Mouse (Mus musculus): ENCODE results near the gene Mprip. TPM values are rescaled to one million over a fixed set of nuclear protein-coding genes. Genes with fewer than 3 reads are reported as not detected.

The Mprip gene
- polyA plus RNA-seq, 1 experiment from 2014 or later = 39.3 TPM

DNA sequence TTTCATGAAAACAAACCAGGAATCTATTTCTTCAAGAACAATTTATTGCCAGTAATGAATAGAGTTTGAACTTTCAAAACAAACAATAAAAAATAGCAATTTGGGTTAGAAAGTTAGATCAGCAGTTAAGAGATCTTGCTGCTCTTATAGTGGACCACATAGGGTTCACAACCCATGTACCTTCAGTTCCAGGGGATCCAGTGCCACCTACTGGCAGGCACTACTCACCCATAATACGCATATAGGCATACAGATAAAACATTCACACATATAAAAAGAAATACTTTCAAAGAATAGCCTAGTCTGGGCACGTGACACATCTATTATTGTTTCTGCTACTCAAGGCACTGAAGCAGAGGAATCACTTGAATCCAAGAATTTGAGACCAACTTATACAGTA lies 85.5 kb downstream of the Mprip start:
- no peak overlapping the region for H3K9ac ChIP-seq (replicated peaks)
- 88% methylated on average over 2 of the region's 2 CpGs for WGBS
- no peak overlapping the region for H3K27ac ChIP-seq
- H3K4me1 ChIP-seq (replicated peaks) = no peaks in the 10 kb centered on the region
- peaks cover 65% of the 10 kb centered on the region for H3K36me3 ChIP-seq
- ATAC-seq = no peak
- H3K4me3 ChIP-seq (replicated peaks) = no peak overlapping the region
- H3K4me2 ChIP-seq (replicated peaks) = no peak overlapping the region
- no peaks in the 10 kb centered on the region for H3K9me3 ChIP-seq
- no peaks in the 10 kb centered on the region for H3K27me3 ChIP-seq

- ATAC-seq = no peak
- H3K9me3 ChIP-seq = no peaks in the 10 kb centered on the region
- no peaks in the 10 kb centered on the region for H3K4me1 ChIP-seq (replicated peaks)
- H3K27me3 ChIP-seq = no peaks in the 10 kb centered on the region
- H3K4me3 ChIP-seq (replicated peaks) = no peak overlapping the region
- 93% methylated on average over 3 of the region's 3 CpGs for WGBS
- no peak overlapping the region for H3K4me2 ChIP-seq (replicated peaks)
- no peak overlapping the region for H3K27ac ChIP-seq
- H3K36me3 ChIP-seq = peaks cover 64% of the 10 kb centered on the region
- H3K9ac ChIP-seq (replicated peaks) = no peak overlapping the region
Measured at GRCm38 (mm10) chr11:59749050-59749449, 87.9 kb downstream of the Mprip start.

DNA sequence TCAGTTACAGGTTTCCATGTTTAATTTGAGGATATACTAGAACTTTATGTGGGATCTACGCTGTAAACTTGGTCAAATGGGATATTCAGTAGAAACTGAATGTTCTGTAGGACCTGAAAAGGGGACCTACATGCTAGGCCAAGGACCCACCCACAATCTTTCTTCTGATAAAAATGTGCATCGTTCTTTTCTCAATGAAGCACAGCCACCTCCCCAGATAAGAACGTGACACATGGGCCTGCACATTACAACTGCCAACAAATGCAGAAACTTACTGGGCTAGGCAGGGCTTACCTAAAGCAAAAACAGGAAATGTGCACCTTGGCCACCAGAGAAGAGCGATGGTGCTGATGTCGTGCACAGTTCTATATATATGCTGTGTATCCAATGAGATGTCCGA lies 93.4 kb downstream of the Mprip start:
- no peak overlapping the region for H3K4me3 ChIP-seq (replicated peaks)
- no peak overlapping the region for H3K9ac ChIP-seq (replicated peaks)
- no peaks in the 10 kb centered on the region for H3K27me3 ChIP-seq
- WGBS = 95% methylated on average over 6 of the region's 6 CpGs
- H3K4me1 ChIP-seq (replicated peaks) = no peaks in the 10 kb centered on the region
- peaks cover 95% of the 10 kb centered on the region for H3K36me3 ChIP-seq
- H3K4me2 ChIP-seq (replicated peaks) = no peak overlapping the region
- H3K9me3 ChIP-seq = no peaks in the 10 kb centered on the region
- no peak for ATAC-seq
- no peak overlapping the region for H3K27ac ChIP-seq

GRCm38 (mm10) chr11:59756351-59756750 lies 95.2 kb downstream of the Mprip start:
- no peak overlapping the region for H3K27ac ChIP-seq
- ATAC-seq = no peak
- no peak overlapping the region for H3K4me3 ChIP-seq (replicated peaks)
- H3K27me3 ChIP-seq = no peaks in the 10 kb centered on the region
- H3K36me3 ChIP-seq = peaks cover 97% of the 10 kb centered on the region
- H3K9me3 ChIP-seq = no peaks in the 10 kb centered on the region
- H3K9ac ChIP-seq (replicated peaks) = no peak overlapping the region
- H3K4me2 ChIP-seq (replicated peaks) = no peak overlapping the region
- WGBS = 68% methylated on average over 4 of the region's 4 CpGs
- H3K4me1 ChIP-seq (replicated peaks) = no peaks in the 10 kb centered on the region

GRCm38 (mm10) chr11:59758191-59758985 lies 97.3 kb downstream of the Mprip start:
- 96% methylated on average over 9 of the region's 9 CpGs for WGBS
- ATAC-seq = no peak
- Histone ChIP-seq H3K9ac (replicated peaks) (no peak overlapping the region), H3K27me3 (no peaks in the 10 kb centered on the region), H3K4me2 (replicated peaks) (no peak overlapping the region), H3K9me3 (no peaks in the 10 kb centered on the region), H3K4me1 (replicated peaks) (no peaks in the 10 kb centered on the region), H3K4me3 (replicated peaks) (no peak overlapping the region), H3K36me3 (peaks cover 92% of the 10 kb centered on the region), H3K27ac (no peak overlapping the region)

DNA sequence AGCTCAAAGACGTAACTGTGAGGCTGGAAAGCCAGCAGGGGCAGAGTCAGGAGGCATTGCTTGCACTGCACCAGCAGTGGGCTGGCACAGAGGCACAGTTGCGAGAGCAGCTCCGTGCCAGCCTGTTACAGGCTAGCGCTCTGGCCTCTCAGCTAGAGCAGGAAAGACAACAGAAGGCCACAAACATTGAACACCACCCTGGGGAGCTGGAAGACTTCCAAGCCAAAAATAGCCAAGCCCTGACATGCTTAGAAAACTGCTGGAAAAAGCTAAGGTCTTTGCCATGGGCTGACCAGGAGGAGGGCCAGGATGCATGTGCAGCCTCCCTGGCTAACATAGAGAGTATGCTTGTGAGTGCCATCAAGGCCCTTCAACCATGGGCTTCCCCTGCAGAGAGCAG lies 98.1 kb downstream of the Mprip start:
- 78% methylated on average over 4 of the region's 4 CpGs for WGBS
- H3K4me2 ChIP-seq (replicated peaks) = no peak overlapping the region
- no peak for ATAC-seq
- no peaks in the 10 kb centered on the region for H3K4me1 ChIP-seq (replicated peaks)
- H3K27ac ChIP-seq = no peak overlapping the region
- H3K9me3 ChIP-seq = no peaks in the 10 kb centered on the region
- no peaks in the 10 kb centered on the region for H3K27me3 ChIP-seq
- H3K36me3 ChIP-seq = peaks cover 92% of the 10 kb centered on the region
- H3K4me3 ChIP-seq (replicated peaks) = no peak overlapping the region
- no peak overlapping the region for H3K9ac ChIP-seq (replicated peaks)

GRCm38 (mm10) chr11:59759626-59760025 lies 98.5 kb downstream of the Mprip start:
- H3K27ac ChIP-seq = no peak overlapping the region
- H3K27me3 ChIP-seq = no peaks in the 10 kb centered on the region
- H3K9ac ChIP-seq (replicated peaks) = no peak overlapping the region
- WGBS = 89% methylated on average over 2 of the region's 2 CpGs
- H3K36me3 ChIP-seq = peaks cover 94% of the 10 kb centered on the region
- H3K4me2 ChIP-seq (replicated peaks) = no peak overlapping the region
- H3K9me3 ChIP-seq = no peaks in the 10 kb centered on the region
- ATAC-seq = no peak
- no peak overlapping the region for H3K4me3 ChIP-seq (replicated peaks)
- no peaks in the 10 kb centered on the region for H3K4me1 ChIP-seq (replicated peaks)

DNA sequence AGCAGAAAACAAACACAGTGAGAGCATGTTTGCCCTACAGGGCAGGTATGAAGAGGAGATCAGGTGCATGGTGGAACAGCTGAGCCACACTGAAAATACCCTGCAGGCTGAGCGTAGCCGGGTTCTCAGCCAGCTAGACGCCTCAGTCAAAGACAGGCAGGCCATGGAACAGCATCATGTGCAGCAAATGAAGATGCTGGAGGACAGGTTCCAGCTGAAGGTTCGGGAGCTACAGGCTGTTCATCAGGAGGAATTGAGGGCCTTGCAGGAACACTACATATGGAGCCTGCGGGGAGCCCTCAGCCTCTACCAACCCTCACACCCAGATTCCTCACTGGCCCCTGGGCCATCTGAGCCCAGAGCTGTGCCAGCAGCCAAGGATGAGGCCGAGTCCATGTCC lies 99.7 kb downstream of the Mprip start:
- H3K27ac ChIP-seq = no peak overlapping the region
- no peak overlapping the region for H3K4me2 ChIP-seq (replicated peaks)
- H3K36me3 ChIP-seq = peaks cover 94% of the 10 kb centered on the region
- no peak overlapping the region for H3K9ac ChIP-seq (replicated peaks)
- no peaks in the 10 kb centered on the region for H3K27me3 ChIP-seq
- H3K4me3 ChIP-seq (replicated peaks) = no peak overlapping the region
- no peaks in the 10 kb centered on the region for H3K4me1 ChIP-seq (replicated peaks)
- WGBS = 97% methylated on average over 6 of the region's 6 CpGs
- no peaks in the 10 kb centered on the region for H3K9me3 ChIP-seq
- no peak for ATAC-seq

GRCm38 (mm10) chr11:59769307-59769706 lies 108.2 kb downstream of the Mprip start:
- Histone ChIP-seq H3K4me3 (replicated peaks) (no peak overlapping the region), H3K4me1 (replicated peaks) (no peaks in the 10 kb centered on the region), H3K9me3 (no peaks in the 10 kb centered on the region), H3K36me3 (peaks cover 98% of the 10 kb centered on the region), H3K27ac (no peak overlapping the region), H3K27me3 (no peaks in the 10 kb centered on the region), H3K9ac (replicated peaks) (no peak overlapping the region), H3K4me2 (replicated peaks) (no peak overlapping the region)
- 98% methylated on average over 2 of the region's 2 CpGs for WGBS
- ATAC-seq = no peak

DNA sequence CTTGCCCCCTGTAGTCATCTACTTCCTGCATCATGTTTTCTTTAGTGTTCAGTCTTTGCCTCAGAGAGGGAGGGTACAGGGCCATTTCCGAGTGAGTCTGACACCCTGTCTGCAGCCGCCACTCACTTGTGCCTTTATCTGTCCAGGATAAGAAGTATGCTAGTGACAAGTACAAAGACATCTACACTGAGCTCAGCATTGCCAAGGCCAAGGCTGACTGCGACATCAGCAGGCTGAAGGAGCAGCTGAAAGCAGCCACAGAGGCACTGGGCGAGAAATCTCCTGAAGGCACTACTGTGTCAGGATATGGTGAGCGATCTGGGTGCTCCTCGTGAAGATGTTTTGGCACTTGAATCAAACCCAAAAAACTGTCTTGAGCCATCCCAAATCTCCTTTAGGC lies 108.6 kb downstream of the Mprip start:
- 91% methylated on average over 6 of the region's 6 CpGs for WGBS
- no peak for ATAC-seq
- H3K36me3 ChIP-seq = peaks cover 98% of the 10 kb centered on the region
- H3K4me3 ChIP-seq (replicated peaks) = no peak overlapping the region
- H3K27ac ChIP-seq = no peak overlapping the region
- H3K4me1 ChIP-seq (replicated peaks) = no peaks in the 10 kb centered on the region
- H3K27me3 ChIP-seq = no peaks in the 10 kb centered on the region
- H3K9ac ChIP-seq (replicated peaks) = no peak overlapping the region
- H3K9me3 ChIP-seq = no peaks in the 10 kb centered on the region
- H3K4me2 ChIP-seq (replicated peaks) = no peak overlapping the region

DNA sequence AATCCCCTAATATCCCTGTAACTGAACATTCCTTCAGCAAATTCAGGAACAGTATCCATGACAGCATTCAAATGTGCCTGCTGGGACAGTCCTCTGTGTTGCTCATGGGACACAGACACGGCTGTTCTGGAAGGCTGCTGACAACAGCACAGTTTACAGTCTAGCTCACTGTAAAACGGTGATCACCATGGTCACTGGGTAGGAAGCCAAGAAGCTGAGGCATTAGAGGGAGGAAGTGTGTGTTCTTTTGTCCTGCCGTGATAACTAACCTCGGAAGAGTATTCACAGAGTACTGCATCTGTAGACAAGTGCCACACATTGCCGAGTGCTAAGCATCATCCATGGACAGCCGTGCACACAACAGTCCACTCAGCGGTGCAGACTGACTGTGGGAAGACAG lies 109.6 kb downstream of the Mprip start:
- H3K4me3 ChIP-seq (replicated peaks) = no peak overlapping the region
- peaks cover 98% of the 10 kb centered on the region for H3K36me3 ChIP-seq
- no peaks in the 10 kb centered on the region for H3K4me1 ChIP-seq (replicated peaks)
- H3K4me2 ChIP-seq (replicated peaks) = no peak overlapping the region
- no peak for ATAC-seq
- no peaks in the 10 kb centered on the region for H3K27me3 ChIP-seq
- H3K27ac ChIP-seq = no peak overlapping the region
- H3K9ac ChIP-seq (replicated peaks) = no peak overlapping the region
- H3K9me3 ChIP-seq = no peaks in the 10 kb centered on the region
- 91% methylated on average over 7 of the region's 7 CpGs for WGBS

DNA sequence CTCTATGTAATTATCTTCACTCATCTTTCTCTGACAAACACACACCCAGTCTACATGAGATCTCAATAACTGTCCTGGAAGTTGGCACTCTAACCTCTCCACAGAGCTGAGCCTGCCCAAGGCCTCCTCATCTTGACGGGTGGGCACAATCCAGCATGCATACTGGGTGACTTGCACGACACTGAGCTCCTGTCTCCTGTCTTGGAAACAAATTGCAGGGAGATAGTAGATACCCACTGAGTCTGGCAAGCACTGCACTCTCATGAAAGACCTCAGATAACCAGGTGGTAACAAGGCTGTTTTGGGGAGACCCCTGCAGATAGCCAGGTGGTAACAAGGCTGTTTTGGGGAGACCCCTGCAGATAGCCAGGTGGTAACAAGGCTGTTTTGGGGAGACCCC lies 111.2 kb downstream of the Mprip start:
- 95% methylated on average over 2 of the region's 2 CpGs for WGBS
- Histone ChIP-seq H3K27ac (no peak overlapping the region), H3K9ac (replicated peaks) (no peak overlapping the region), H3K9me3 (no peaks in the 10 kb centered on the region), H3K27me3 (no peaks in the 10 kb centered on the region), H3K4me1 (replicated peaks) (no peaks in the 10 kb centered on the region), H3K36me3 (peaks cover 99% of the 10 kb centered on the region), H3K4me2 (replicated peaks) (no peak overlapping the region), H3K4me3 (replicated peaks) (no peak overlapping the region)
- ATAC-seq = no peak

DNA sequence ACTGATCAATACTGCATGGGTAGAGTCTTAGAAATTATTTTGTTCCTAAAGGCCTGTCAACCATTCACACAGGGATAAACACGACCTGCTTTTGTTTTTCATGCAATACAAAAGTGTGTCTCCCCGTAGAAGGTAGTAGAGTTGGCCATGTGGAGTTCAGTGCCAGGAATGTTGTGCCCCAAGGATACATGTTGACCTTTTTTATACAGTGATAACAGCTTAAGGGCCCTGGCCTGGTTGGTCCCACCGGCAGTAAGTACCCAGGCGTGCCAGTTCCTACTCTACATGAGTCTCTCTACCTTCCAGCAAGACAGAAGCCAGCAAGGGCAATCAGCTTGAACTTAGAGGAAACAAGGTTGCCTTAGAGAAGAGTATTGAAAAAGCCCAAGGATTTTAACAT lies 111.8 kb downstream of the Mprip start:
- no peak overlapping the region for H3K27ac ChIP-seq
- ATAC-seq = no peak
- H3K4me1 ChIP-seq (replicated peaks) = no peaks in the 10 kb centered on the region
- H3K27me3 ChIP-seq = no peaks in the 10 kb centered on the region
- peaks cover 99% of the 10 kb centered on the region for H3K36me3 ChIP-seq
- H3K9me3 ChIP-seq = no peaks in the 10 kb centered on the region
- H3K9ac ChIP-seq (replicated peaks) = no peak overlapping the region
- no peak overlapping the region for H3K4me2 ChIP-seq (replicated peaks)
- WGBS = 88% methylated on average over 4 of the region's 4 CpGs
- no peak overlapping the region for H3K4me3 ChIP-seq (replicated peaks)
